Mouse (Mus musculus): ENCODE data around the gene St3gal5. TPM values are rescaled to one million over a fixed set of nuclear protein-coding genes. Genes with fewer than 3 reads are reported as not detected.

The St3gal5 gene
- polyA plus RNA-seq, 1 experiment from 2014 or later: 38.9 TPM

DNA sequence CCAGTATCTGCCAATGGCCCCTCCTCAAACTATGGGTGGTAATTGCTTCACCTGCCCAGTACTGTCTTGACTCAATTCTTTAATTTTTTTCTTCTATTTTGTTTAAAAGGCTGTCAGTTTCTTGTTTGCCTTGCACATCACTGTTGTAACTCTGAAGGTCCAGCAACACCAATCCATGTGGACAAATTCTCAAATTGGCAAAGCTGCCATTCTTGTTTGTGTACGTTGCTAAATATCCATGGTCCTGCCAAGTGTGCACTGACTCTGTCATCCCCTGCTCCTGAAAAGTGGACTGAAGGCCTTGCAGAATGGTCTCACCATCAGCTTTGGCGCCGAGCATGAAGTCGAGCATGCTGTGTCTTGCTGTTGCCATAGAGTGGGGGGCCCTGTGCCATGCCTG lies 23.6 kb upstream of the St3gal5 start:
- no peak overlapping the region for H3K27ac ChIP-seq
- H3K9me3 ChIP-seq: no peaks in the 10 kb centered on the region
- no peaks in the 10 kb centered on the region for H3K36me3 ChIP-seq (replicated peaks)
- 87% methylated on average over 4 of the region's 4 CpGs for WGBS
- H3K4me1 ChIP-seq: no peaks in the 10 kb centered on the region
- no peak for DNase-seq (ENCODE audit: extremely low spot score, low spot score)
- H3K27me3 ChIP-seq (ENCODE audit: poor library complexity, severe bottlenecking): no peaks in the 10 kb centered on the region
- no peak overlapping the region for H3K4me3 ChIP-seq

DNA sequence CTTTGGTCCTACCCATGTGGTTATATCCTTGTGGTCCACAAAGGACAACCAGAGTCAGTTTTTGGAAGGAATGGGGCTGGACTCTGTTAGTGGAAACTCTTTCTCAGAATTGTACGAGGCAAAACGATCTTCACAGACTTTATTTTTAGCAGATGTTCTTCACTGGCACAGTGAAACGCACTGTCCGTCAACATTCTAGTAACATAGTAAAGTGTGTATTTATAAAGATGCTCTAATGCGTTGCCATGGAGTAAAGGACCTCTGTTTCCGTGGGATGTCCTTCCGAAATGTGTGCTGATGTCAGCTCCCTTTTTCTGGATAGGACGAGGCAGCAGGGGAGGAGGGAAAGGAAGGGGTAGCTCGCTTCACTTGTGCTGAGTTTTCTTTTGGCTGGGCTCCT lies 20.9 kb upstream of the St3gal5 start:
- DNase-seq (ENCODE audit: extremely low spot score, low spot score): no peak
- no peak overlapping the region for H3K4me3 ChIP-seq
- H3K27me3 ChIP-seq (ENCODE audit: poor library complexity, severe bottlenecking): no peaks in the 10 kb centered on the region
- peaks cover 13% of the 10 kb centered on the region for H3K9me3 ChIP-seq
- H3K4me1 ChIP-seq: no peaks in the 10 kb centered on the region
- no peaks in the 10 kb centered on the region for H3K36me3 ChIP-seq (replicated peaks)
- 81% methylated on average over 9 of the region's 9 CpGs for WGBS
- H3K27ac ChIP-seq: no peak overlapping the region

DNA sequence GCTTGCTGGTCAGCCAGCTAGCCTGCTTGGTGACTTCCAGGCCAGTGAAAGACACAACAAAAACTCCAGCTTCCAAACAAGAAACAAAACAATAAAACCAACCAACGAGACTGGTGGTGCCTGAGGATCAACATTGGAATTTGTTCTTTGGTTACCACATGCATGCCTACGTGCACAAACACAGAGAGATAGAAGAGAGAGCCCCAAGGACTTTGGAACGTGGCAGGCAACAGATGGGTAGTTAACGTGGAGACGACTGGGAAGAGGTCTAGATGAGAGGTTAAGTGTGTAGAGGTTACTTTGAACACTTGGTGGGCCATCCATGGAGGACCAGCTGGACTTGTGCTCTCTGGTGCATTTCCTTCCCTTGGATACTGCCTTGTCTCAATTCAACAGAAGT lies 19.2 kb upstream of the St3gal5 start:
- peaks cover 13% of the 10 kb centered on the region for H3K9me3 ChIP-seq
- no peaks in the 10 kb centered on the region for H3K36me3 ChIP-seq (replicated peaks)
- no peak overlapping the region for H3K27ac ChIP-seq
- no peak overlapping the region for H3K4me3 ChIP-seq
- DNase-seq (ENCODE audit: extremely low spot score, low spot score): no peak
- H3K27me3 ChIP-seq (ENCODE audit: poor library complexity, severe bottlenecking): no peaks in the 10 kb centered on the region
- WGBS: 87% methylated on average over 5 of the region's 5 CpGs
- no peaks in the 10 kb centered on the region for H3K4me1 ChIP-seq

DNA sequence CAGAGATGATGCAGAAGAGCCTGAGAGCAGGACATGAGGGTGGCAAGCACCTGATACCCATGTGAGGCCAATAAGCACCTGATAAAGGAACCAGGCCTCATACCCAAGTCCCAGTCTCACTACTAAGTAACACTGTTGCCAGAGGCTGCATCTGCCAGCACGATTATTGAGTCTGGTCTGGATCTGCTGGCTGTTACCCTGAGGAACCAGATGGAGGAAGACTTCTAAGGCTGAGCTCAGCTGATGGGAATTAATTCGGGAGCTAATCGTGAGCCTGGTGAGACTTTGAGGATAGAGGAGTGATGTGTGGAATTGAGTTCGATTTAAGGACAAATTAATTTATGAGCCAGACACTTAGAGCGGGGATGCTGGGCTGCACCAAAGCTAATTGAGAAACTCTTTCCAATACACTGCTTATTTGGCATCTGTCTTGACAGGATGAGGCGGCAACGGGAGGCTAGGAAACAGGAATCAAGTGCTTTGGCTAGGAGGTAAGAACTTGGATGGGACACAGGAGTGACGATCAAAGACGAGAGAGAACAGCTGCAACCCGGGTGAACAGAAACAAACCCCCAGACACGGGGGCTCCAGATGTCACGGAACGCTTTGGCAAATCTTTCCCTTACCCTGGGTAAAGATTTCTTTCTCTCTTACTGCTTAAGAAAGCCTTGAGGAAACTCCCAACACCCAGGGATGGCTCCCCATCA lies 15.9 kb upstream of the St3gal5 start:
- no peak overlapping the region for H3K27ac ChIP-seq
- no peaks in the 10 kb centered on the region for H3K27me3 ChIP-seq (ENCODE audit: poor library complexity, severe bottlenecking)
- no peak overlapping the region for H3K4me3 ChIP-seq
- WGBS: 93% methylated on average over 13 of the region's 13 CpGs
- peaks cover 13% of the 10 kb centered on the region for H3K9me3 ChIP-seq
- H3K4me1 ChIP-seq: no peaks in the 10 kb centered on the region
- H3K36me3 ChIP-seq (replicated peaks): no peaks in the 10 kb centered on the region
- DNase-seq (ENCODE audit: extremely low spot score, low spot score): no peak

DNA sequence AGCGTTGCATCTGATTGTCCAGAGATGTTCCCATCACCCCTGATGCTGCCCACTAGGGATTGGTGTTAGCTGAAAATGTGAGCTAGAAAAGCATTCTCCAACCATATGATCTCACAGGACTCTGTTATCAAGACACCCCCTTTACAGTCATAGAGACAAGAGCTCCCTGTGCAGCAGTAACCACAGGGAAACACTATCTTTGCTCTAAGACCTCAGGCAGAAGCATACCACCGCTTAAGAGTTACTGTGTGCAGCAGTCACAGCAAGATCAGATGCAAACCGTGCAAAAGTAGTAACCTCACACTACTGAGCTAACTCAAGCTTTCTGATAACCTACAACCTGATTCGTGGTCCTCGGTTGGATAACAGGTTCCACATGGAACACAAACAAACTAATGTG lies 10.0 kb upstream of the St3gal5 start:
- Histone ChIP-seq H3K36me3 (replicated peaks) (no peaks in the 10 kb centered on the region), H3K4me1 (peaks cover 6% of the 10 kb centered on the region), H3K9me3 (no peaks in the 10 kb centered on the region), H3K27ac (no peak overlapping the region), H3K4me3 (no peak overlapping the region), H3K27me3 (ENCODE audit: poor library complexity, severe bottlenecking) (no peaks in the 10 kb centered on the region)
- WGBS: 85% methylated on average over 5 of the region's 5 CpGs
- DNase-seq (ENCODE audit: extremely low spot score, low spot score): no peak

DNA sequence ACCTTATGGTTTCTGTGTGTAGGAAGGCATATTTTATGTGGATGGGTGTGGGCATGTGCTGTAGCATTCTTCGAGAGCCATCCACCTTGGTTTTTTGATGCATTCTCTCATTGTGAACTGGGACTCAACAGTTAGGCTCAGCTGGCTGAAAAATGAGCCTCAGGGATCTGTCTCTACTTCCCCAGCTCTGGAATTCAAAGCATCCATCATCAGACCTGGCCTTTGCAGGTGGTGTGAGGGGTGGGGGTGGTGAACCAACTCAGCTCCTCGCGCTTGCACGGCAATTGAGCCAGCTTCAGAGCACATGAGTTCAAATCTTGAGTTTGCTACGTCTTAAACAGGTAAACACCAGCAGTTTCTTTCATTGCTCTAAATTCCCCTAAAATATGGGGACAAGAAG lies 7.5 kb upstream of the St3gal5 start:
- H3K27me3 ChIP-seq (ENCODE audit: poor library complexity, severe bottlenecking): no peaks in the 10 kb centered on the region
- 93% methylated on average over 5 of the region's 5 CpGs for WGBS
- no peaks in the 10 kb centered on the region for H3K36me3 ChIP-seq (replicated peaks)
- no peak overlapping the region for H3K4me3 ChIP-seq
- no peak overlapping the region for H3K27ac ChIP-seq
- no peak for DNase-seq (ENCODE audit: extremely low spot score, low spot score)
- H3K4me1 ChIP-seq: peaks cover 11% of the 10 kb centered on the region
- no peaks in the 10 kb centered on the region for H3K9me3 ChIP-seq

DNA sequence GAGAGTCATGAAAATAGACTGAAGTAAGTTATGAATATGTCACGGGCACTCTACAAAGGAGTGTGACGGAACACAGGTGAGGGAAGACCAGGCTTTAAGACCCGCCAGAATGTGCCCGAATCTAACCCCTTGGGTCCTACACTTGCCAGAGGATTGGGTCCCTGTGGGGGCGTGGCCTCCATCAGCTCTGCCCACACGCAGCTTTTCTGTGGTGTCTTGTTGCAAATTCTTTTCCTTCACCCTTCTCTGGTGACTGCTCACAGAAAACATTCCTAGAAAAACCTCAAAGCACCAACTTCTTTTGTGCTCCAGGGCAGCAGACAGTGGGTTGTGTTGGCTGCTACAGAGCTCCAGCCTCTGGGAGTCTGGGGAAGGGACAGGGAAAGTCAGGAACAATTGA lies 6.4 kb upstream of the St3gal5 start:
- no peak for DNase-seq (ENCODE audit: extremely low spot score, low spot score)
- Histone ChIP-seq H3K27me3 (ENCODE audit: poor library complexity, severe bottlenecking) (0 out of 2 replicates have a peak, but pooled peaks cover 5% of the 10 kb centered on the region), H3K27ac (no peak overlapping the region), H3K9me3 (no peaks in the 10 kb centered on the region), H3K36me3 (replicated peaks) (no peaks in the 10 kb centered on the region), H3K4me3 (no peak overlapping the region), H3K4me1 (peaks cover 16% of the 10 kb centered on the region)
- 47% methylated on average over 6 of the region's 6 CpGs for WGBS

DNA sequence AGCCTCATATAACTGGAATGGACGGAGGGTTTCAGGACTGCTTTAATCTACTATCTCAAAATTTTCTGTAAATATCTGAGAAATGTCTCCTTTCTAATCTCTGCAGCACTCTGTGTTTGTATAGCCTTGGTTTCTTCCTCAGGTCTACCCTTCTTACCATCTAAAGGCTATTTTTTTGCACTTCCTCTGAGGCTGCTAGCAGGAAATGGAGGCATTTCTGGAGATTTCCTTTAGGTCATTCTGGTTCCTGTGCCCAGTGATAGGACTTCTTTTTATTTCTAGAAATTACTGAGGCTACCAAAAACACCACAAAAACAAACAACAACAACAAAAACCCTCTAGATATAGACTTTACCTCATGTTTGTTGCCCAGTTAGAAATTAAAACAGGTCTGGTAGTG lies 4.3 kb upstream of the St3gal5 start:
- WGBS: 96% methylated on average over 1 of the region's 1 CpGs
- H3K4me1 ChIP-seq: peaks cover 33% of the 10 kb centered on the region

DNA sequence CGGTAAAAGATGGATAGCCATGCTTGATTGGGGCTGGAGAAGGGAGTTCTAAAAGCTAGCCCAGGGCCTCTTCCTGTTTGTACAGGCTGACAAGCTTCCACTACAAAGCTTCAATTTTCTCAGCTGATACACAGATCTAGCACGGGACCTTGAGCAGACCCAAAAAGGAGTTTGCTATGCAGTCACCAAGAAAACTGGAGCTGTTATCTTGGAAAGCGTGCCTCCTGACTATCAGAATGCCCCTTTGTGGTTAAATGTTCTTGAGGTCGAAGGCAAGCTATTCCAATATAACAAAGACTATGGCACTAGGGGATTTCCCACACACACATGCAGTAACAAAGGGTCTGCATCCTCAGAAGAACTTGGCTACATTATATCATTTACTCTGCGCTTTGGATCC lies 1.2 kb upstream of the St3gal5 start:
- Histone ChIP-seq H3K9me3 (no peaks in the 10 kb centered on the region), H3K36me3 (replicated peaks) (no peaks in the 10 kb centered on the region), H3K27ac (0 out of 2 replicates have a peak overlapping the region, but pooled peaks have one; percentile 94), H3K27me3 (ENCODE audit: poor library complexity, severe bottlenecking) (0 out of 2 replicates have a peak, but pooled peaks cover 5% of the 10 kb centered on the region), H3K4me1 (peaks cover 53% of the 10 kb centered on the region), H3K4me3 (no peak overlapping the region)
- DNase-seq (ENCODE audit: extremely low spot score, low spot score): no peak
- WGBS: 81% methylated on average over 5 of the region's 5 CpGs

More for the DNA sequence above, 4.3 kb upstream of the St3gal5 start:
- DNase-seq (ENCODE audit: extremely low spot score, low spot score): no peak
- no peaks in the 10 kb centered on the region for H3K9me3 ChIP-seq
- no peak overlapping the region for H3K4me3 ChIP-seq
- 0 out of 2 replicates have a peak, but pooled peaks cover 5% of the 10 kb centered on the region for H3K27me3 ChIP-seq (ENCODE audit: poor library complexity, severe bottlenecking)
- no peak overlapping the region for H3K27ac ChIP-seq
- no peaks in the 10 kb centered on the region for H3K36me3 ChIP-seq (replicated peaks)

DNA sequence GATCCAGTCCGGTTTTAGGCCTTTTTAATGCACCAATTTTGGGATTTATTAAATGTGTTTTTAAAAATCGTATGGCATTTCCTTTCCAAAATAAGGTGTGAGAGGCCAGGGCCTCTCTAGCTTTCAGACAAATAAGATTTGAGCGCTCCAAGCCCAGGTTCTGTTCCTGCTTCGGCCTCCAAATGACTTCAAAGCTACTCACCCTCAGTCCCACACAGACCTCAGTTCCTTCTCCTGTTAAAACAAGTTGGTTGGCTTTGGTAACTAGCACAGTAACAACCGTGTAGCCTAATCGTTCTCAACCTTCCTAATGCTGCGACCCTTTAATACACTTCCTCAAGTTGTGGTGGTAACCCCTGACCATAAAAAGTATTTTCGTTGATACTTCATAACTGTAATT lies 723 bp upstream of the St3gal5 start:
- no peaks in the 10 kb centered on the region for H3K36me3 ChIP-seq (replicated peaks)
- peak overlapping the region; percentile 94 for H3K27ac ChIP-seq
- WGBS: 60% methylated on average over 8 of the region's 8 CpGs

DNA sequence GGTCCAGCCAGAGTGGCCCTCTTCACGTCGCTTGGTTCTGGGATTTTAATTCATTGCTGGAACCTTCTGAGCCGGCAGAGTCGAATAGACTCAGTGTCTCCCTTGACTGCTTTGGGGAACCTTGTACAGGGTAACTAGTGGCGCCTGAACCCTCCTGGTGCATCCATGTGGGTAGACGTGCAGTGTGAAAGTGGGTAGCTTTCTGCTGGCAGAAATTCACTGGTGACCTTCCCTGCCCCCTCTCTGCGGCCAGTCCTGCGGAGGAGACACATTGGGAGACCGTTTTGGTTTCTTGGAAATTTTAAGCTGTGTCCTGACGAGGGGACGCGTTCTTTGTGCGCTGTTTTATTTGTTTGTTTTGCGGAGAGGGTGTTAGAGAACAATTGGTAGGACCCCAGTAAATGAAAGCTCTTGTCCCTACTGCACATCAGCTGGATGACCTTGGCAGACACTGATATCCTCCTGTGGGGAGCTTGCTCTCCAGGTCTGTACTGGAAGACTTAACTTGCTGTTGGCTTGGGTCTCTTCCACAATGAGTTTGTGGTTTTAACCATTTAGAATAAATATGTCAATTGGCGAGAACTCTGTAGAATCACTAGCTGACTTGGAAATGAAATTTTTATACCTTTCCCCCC lies 746 bp downstream of the St3gal5 start:
- Histone ChIP-seq H3K4me3 (peak overlapping the region; percentile 68), H3K9me3 (no peaks in the 10 kb centered on the region), H3K4me1 (peaks cover 56% of the 10 kb centered on the region), H3K36me3 (replicated peaks) (no peaks in the 10 kb centered on the region), H3K27me3 (ENCODE audit: poor library complexity, severe bottlenecking) (0 out of 2 replicates have a peak, but pooled peaks cover 5% of the 10 kb centered on the region), H3K27ac (peak overlapping the region; percentile 94)
- 3% methylated on average over 15 of the region's 15 CpGs for WGBS
- no peak for DNase-seq (ENCODE audit: extremely low spot score, low spot score)

More for the DNA sequence above, 723 bp upstream of the St3gal5 start:
- 0 out of 2 replicates have a peak, but pooled peaks cover 5% of the 10 kb centered on the region for H3K27me3 ChIP-seq (ENCODE audit: poor library complexity, severe bottlenecking)
- peaks cover 54% of the 10 kb centered on the region for H3K4me1 ChIP-seq
- no peak for DNase-seq (ENCODE audit: extremely low spot score, low spot score)
- H3K4me3 ChIP-seq: peak overlapping the region; percentile 68
- no peaks in the 10 kb centered on the region for H3K9me3 ChIP-seq

DNA sequence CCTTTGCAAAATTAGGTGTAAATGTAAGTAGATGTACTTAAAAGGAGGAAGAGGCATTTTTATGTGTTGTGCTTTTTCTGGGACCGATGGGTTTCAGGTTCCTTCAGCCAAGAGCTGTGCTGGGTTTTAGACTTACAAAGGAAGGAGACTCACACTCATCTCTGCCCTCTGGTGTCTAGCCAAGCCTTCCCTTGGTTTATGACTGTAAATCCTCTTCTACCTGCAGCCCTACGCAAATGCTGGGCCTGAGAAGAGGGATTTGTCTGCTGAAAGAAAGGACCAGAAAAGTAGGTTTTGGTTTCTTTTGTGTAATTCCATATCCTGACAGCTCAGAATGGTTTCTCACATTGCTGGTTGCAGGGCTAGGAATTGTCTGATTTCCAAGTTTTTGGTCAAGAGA lies 1.3 kb downstream of the St3gal5 start:
- H3K27ac ChIP-seq: peak overlapping the region; percentile 94
- no peak for DNase-seq (ENCODE audit: extremely low spot score, low spot score)
- 33% methylated on average over 2 of the region's 2 CpGs for WGBS

DNA sequence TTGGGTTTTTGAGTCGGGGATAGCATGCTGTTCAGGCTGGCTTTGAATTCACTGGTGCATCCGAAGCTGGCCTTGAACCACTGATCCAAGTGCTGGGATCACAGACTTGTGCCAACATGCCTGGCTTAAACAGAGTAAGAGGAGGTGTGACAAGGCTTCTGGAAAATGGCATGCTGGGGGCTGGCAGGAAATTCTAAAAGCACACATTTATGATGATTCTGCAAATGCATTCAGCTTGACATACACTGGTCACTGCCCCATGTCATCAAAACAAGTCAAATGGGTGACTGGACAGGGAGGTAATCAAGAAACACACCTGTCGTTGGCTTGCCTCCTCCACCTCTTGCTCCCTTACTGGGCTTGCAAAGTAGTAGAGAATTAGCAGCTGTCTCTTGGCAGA lies 1.9 kb downstream of the St3gal5 start:
- Histone ChIP-seq H3K27ac (0 out of 2 replicates have a peak overlapping the region, but pooled peaks have one; percentile 94), H3K4me3 (peak overlapping the region; percentile 68), H3K9me3 (no peaks in the 10 kb centered on the region), H3K36me3 (replicated peaks) (peaks cover 6% of the 10 kb centered on the region), H3K4me1 (peaks cover 61% of the 10 kb centered on the region), H3K27me3 (ENCODE audit: poor library complexity, severe bottlenecking) (0 out of 2 replicates have a peak, but pooled peaks cover 5% of the 10 kb centered on the region)
- DNase-seq (ENCODE audit: extremely low spot score, low spot score): no peak
- WGBS: 81% methylated on average over 3 of the region's 3 CpGs

More for the DNA sequence above, 1.3 kb downstream of the St3gal5 start:
- H3K9me3 ChIP-seq: no peaks in the 10 kb centered on the region
- 0 out of 2 replicates have a peak, but pooled peaks cover 5% of the 10 kb centered on the region for H3K27me3 ChIP-seq (ENCODE audit: poor library complexity, severe bottlenecking)
- H3K36me3 ChIP-seq (replicated peaks): peaks cover 3% of the 10 kb centered on the region
- peaks cover 59% of the 10 kb centered on the region for H3K4me1 ChIP-seq
- peak overlapping the region; percentile 68 for H3K4me3 ChIP-seq
